In the genomic region with DNA sequence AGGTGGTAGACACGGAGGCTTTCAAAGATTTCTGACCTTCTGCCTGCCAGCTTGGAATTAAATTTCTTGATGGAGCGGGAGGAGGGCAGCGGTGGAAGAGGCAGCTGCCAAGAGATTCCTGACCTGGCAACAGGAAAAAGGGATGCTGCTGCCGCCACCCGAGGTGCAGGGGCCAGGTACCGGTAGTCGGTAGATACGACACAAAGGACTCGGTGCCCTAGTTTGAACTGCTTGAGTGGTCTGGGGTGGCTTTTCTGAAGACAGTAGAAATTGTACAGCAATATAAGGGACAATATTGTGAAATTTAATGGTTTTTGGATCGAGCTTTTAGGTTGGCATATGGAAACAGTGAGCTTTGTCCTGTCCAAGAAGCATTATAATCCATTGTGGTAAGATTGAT, we compare ENCODE assay signal across 10 mouse cellular contexts.
DNase-seq lines count a peak whose midpoint lies in the region; ATAC-seq and TF ChIP-seq lines count a peak whose summit lies in the region.
"Had no signal": no experiment of that assay in that cellular context is flagged by ENCODE, and none has a peak within 500 bp of the region (broad histone marks: within the 10 kb centered on the region; RNA-seq: fewer than 3 reads in every experiment).

No protein-coding gene starts in this region.

- peak overlapping the region; percentile 12 for H3K4me2 ChIP-seq in heart, embryonic 13.5 days
- H3K4me2 ChIP-seq in intestine, embryonic 15.5 days (replicated peaks), result no peak overlapping the region

- no peaks in the 10 kb centered on the region for H3K9me3 ChIP-seq in heart, embryonic 13.5 days
- H3K9me3 ChIP-seq in embryonic facial prominence, embryonic 10.5 days, result no peaks in the 10 kb centered on the region
- H3K9me3 ChIP-seq in intestine, embryonic 15.5 days, result no peaks in the 10 kb centered on the region

- no peaks in the 10 kb centered on the region for H3K36me3 ChIP-seq in heart, embryonic 13.5 days
- H3K36me3 ChIP-seq in embryonic facial prominence, embryonic 10.5 days (replicated peaks), result no peaks in the 10 kb centered on the region
- H3K36me3 ChIP-seq in intestine, embryonic 15.5 days, result no peaks in the 10 kb centered on the region

- intact Hi-C loops in heart, postnatal 36 days (cut with DNase I), result loop anchor here (10.0 kb wide), 1 partner anchor 474 kb away; no protein-coding TSS in a partner anchor
- intact Hi-C loops in left cerebral cortex, adult 2 months (cut with DNase I), result loop anchor here (5.0 kb wide), 4 partner anchors 476 to 1611 kb away; partner anchors contain the start of genes Alcam and Cblb

- no peak for TF ChIP-seq CTCF in left cerebral cortex, adult 2 months (IDR thresholded peaks at IDR 0.05)

- H3K4me3 ChIP-seq in heart, embryonic 13.5 days, result no peak overlapping the region
- no peak overlapping the region for H3K4me3 ChIP-seq in left cerebral cortex, adult 2 months
- no peak overlapping the region for H3K4me3 ChIP-seq in embryonic facial prominence, embryonic 10.5 days
- no peak overlapping the region for H3K4me3 ChIP-seq in intestine, embryonic 15.5 days (replicated peaks)
- H3K4me3 ChIP-seq: myocyte had no signal

- H3K27me3 ChIP-seq in heart, embryonic 13.5 days (replicated peaks), result no peaks in the 10 kb centered on the region; the same call in 1 of the 2 replicates
- H3K27me3 ChIP-seq in embryonic facial prominence, embryonic 10.5 days (replicated peaks; ENCODE audit: low read depth, poor library complexity, severe bottlenecking), result no peaks in the 10 kb centered on the region
- H3K27me3 ChIP-seq in intestine, embryonic 15.5 days (replicated peaks), result no peaks in the 10 kb centered on the region
- H3K27me3 ChIP-seq: CH12.LX had no signal

- no peak for ATAC-seq in heart, embryonic 13.5 days (ENCODE audit: extremely low read depth, insufficient number of reproducible peaks, low FRiP score, low TSS enrichment)
- peak; percentile 20; the same call in 1 of the 2 replicates for ATAC-seq in intestine, embryonic 15.5 days

- no peak for DNase-seq in heart, postnatal 36 days
- no peak for DNase-seq in left cerebral cortex, adult 2 months (ENCODE audit: extremely low spot score in 1 of 2, low spot score in 2 of 2)
- DNase-seq in left cerebral cortex, adult 8-10 months (ENCODE audit: low spot score in 2 of 2), result no peak
- DNase-seq in embryonic facial prominence, embryonic 10.5 days (ENCODE audit: low spot score), result peak; percentile 15
- DNase-seq in natural killer cell, adult 2 months (ENCODE audit: low spot score in 2 of 2), result no peak
- no peak for DNase-seq in frontal cortex, postnatal 14 days (ENCODE audit: low spot score in 2 of 2)

- H3K27ac ChIP-seq in heart, embryonic 13.5 days (replicated peaks), result no peak overlapping the region
- peak overlapping the region; percentile 16; the same call in 1 of the 2 replicates for H3K27ac ChIP-seq in left cerebral cortex, adult 2 months
- H3K27ac ChIP-seq in embryonic facial prominence, embryonic 10.5 days (replicated peaks), result no peak overlapping the region
- no peak overlapping the region for H3K27ac ChIP-seq in intestine, embryonic 15.5 days

- WGBS in heart, embryonic 13.5 days, result 65% methylated on average over 10 of the region's 10 CpGs
- 72% methylated on average over 10 of the region's 10 CpGs for WGBS in embryonic facial prominence, embryonic 10.5 days
- 65% methylated on average over 10 of the region's 10 CpGs for WGBS in intestine, embryonic 15.5 days

- peaks cover 20% of the 10 kb centered on the region for H3K4me1 ChIP-seq in heart, embryonic 13.5 days
- no peaks in the 10 kb centered on the region for H3K4me1 ChIP-seq in embryonic facial prominence, embryonic 10.5 days
- H3K4me1 ChIP-seq in intestine, embryonic 15.5 days (replicated peaks), result no peaks in the 10 kb centered on the region

- no peak overlapping the region for H3K9ac ChIP-seq in heart, embryonic 13.5 days
- H3K9ac ChIP-seq in intestine, embryonic 15.5 days, result no peak overlapping the region
